In the genomic region with DNA sequence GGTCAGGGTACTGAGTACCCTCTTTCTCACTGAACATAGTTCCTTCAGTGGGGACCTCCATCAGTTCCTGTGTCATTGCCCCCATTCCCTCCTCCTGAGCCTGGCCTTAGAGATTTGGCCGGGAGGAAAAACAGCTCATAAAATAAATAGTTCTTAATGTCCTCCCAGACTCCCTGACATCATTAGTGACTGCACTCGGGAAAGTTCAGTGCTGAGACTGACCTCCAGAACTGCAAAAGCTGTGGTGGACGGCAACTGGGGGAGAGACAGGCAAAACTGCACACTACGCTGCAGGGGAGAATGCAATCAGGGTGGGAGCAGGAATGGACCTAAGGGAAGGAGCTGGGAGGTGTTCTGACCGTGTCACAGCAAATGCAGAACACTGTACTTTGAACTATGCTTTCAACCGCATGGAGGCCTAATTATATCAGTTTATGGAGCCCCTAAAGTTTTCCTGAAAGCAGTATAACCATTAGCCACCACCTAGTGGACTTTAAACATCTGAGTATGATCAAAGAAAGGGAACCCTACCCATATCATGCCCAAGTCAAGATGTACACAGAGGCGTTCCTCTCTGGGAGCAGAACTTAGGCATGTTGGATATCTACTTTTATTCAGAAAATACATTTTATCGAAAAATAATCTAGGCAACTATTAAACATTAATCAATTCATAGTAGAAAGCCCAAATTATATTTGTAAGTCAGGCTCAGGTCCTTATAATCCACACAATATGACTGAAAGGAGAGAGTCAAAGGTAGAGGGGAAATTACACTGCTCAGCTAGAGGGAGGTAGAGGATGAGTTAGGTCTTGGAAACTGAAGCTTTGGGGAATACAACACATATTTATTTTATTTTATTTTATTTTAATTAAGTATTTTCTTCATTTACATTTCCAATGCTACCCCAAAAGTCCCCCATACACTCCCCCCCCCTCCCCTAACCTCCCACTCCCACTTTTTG, we compare ENCODE assay signal across 28 mouse cellular contexts.
A peak's percentile ranks its signal among the peaks of the same experiment; 100 is the strongest.
DNase-seq lines count a peak whose midpoint lies in the region; ATAC-seq and TF ChIP-seq lines count a peak whose summit lies in the region.
"Had no signal": no experiment of that assay in that cellular context is flagged by ENCODE, and none has a peak within 500 bp of the region (broad histone marks: within the 10 kb centered on the region; RNA-seq: fewer than 3 reads in every experiment).

No protein-coding gene starts in this region.

- H3K4me2 ChIP-seq in kidney, postnatal 0 days (ENCODE audit: low read length): no peak overlapping the region
- H3K4me2 ChIP-seq: forebrain, embryonic 13.5 days; heart, embryonic 11.5 days; limb, embryonic 13.5 days; lung, embryonic 15.5 days; neural tube, embryonic 13.5 days had no signal

- ATAC-seq in kidney, postnatal 0 days (replicated peaks; ENCODE audit: low FRiP score, low read depth): no peak
- ATAC-seq: activated CD4-positive, CD25-positive, alpha-beta regulatory T cell, adult 4 months; forebrain, embryonic 13.5 days; hindbrain, embryonic 16.5 days had no signal

- H3K4me1 ChIP-seq in kidney, postnatal 0 days (replicated peaks; ENCODE audit: insufficient read depth, low read length): 0 out of 2 replicates have a peak, but pooled peaks cover 4% of the 10 kb centered on the region
- peaks cover 33% of the 10 kb centered on the region for H3K4me1 ChIP-seq in limb, embryonic 10.5 days
- H3K4me1 ChIP-seq: forebrain, embryonic 13.5 days; hindbrain, embryonic 10.5 days; lung, embryonic 15.5 days; neural tube, embryonic 13.5 days had no signal

- peak; percentile 3 for DNase-seq in adrenal gland, postnatal 10 days
- no peak for DNase-seq in adrenal gland, adult 18-20 months (ENCODE audit: low spot score in 2 of 2)
- peak; percentile 72 for DNase-seq in forelimb bud, embryonic 11.5 days (ENCODE audit: low read depth, low spot score)
- DNase-seq in kidney, postnatal 0 days (ENCODE audit: low spot score): peak; percentile 52
- DNase-seq in limb, embryonic 10.5 days (ENCODE audit: low spot score): peak; percentile 46
- DNase-seq in layer of hippocampus, adult 2 months (ENCODE audit: low spot score in 2 of 2): no peak
- no peak for DNase-seq in gastrocnemius, postnatal 10 days
- DNase-seq in frontal cortex, postnatal 14 days (ENCODE audit: low spot score in 2 of 2): no peak
- DNase-seq: adrenal gland, postnatal 14 days; cerebellum, adult 2 months; cerebellum, postnatal 25 days; embryo, embryonic 11 days; heart, postnatal 10 days; lung, postnatal 4 days; midbrain, embryonic 14.5 days; retina, postnatal 1 day; right cerebral cortex, postnatal 4 days; thymus, postnatal 14 days had no signal

- no peak overlapping the region for H3K27ac ChIP-seq in kidney, postnatal 0 days
- H3K27ac ChIP-seq in limb, embryonic 10.5 days: peak overlapping the region; percentile 53
- no peak overlapping the region for H3K27ac ChIP-seq in layer of hippocampus, adult 2 months
- H3K27ac ChIP-seq: forebrain, embryonic 13.5 days; hindbrain, embryonic 10.5 days; limb, embryonic 13.5 days; liver, embryonic 14.5 days; lung, embryonic 15.5 days; neural tube, embryonic 13.5 days had no signal

- no peak for TF ChIP-seq CTCF in kidney, postnatal 0 days (IDR thresholded peaks at IDR 0.05; ENCODE audit: low read depth)
- TF ChIP-seq CTCF in layer of hippocampus, adult 2 months (conservative IDR thresholded peaks at IDR 0.05): no peak

- 34% methylated on average over 8 of the region's 8 CpGs for WGBS in kidney, postnatal 0 days
- 40% methylated on average over 8 of the region's 8 CpGs for WGBS in limb, embryonic 10.5 days

- no peaks in the 10 kb centered on the region for H3K9me3 ChIP-seq in kidney, postnatal 0 days (replicated peaks; ENCODE audit: low read length)
- no peaks in the 10 kb centered on the region for H3K9me3 ChIP-seq in limb, embryonic 10.5 days (replicated peaks)
- H3K9me3 ChIP-seq: forebrain, embryonic 13.5 days; hindbrain, embryonic 10.5 days; limb, embryonic 13.5 days; lung, embryonic 15.5 days; neural tube, embryonic 13.5 days had no signal

- H3K27me3 ChIP-seq in kidney, postnatal 0 days (ENCODE audit: insufficient read depth, low read length): no peaks in the 10 kb centered on the region
- H3K27me3 ChIP-seq in limb, embryonic 10.5 days (ENCODE audit: low read depth, poor library complexity, severe bottlenecking): no peaks in the 10 kb centered on the region
- H3K27me3 ChIP-seq: forebrain, embryonic 13.5 days; limb, embryonic 13.5 days; lung, embryonic 15.5 days; neural tube, embryonic 13.5 days had no signal

- H3K4me3 ChIP-seq in kidney, postnatal 0 days (replicated peaks; ENCODE audit: low read depth, low read length): no peak overlapping the region
- H3K4me3 ChIP-seq in limb, embryonic 10.5 days: no peak overlapping the region
- H3K4me3 ChIP-seq in layer of hippocampus, adult 2 months: no peak overlapping the region
- H3K4me3 ChIP-seq: forebrain, embryonic 13.5 days; hindbrain, embryonic 10.5 days; limb, embryonic 13.5 days; lung, embryonic 15.5 days; myocyte; neural tube, embryonic 13.5 days had no signal

- H3K36me3 ChIP-seq in kidney, postnatal 0 days (ENCODE audit: insufficient read depth, low read length): no peaks in the 10 kb centered on the region
- H3K36me3 ChIP-seq in limb, embryonic 10.5 days: no peaks in the 10 kb centered on the region
- H3K36me3 ChIP-seq: hindbrain, embryonic 10.5 days; limb, embryonic 13.5 days; lung, embryonic 15.5 days; neural tube, embryonic 13.5 days had no signal

- no peak overlapping the region for H3K9ac ChIP-seq in kidney, postnatal 0 days (ENCODE audit: low read depth, low read length)
- H3K9ac ChIP-seq: forebrain, embryonic 13.5 days; limb, embryonic 13.5 days; liver, embryonic 14.5 days; lung, embryonic 15.5 days; neural tube, embryonic 13.5 days had no signal

Comparison
In these comparisons a context has a peak if more than half of its experiments do, and no peak if none do; other contexts are left out.
1. DNase-seq: peak in adrenal gland, postnatal 10 days (single experiment), forelimb bud, embryonic 11.5 days (single experiment), kidney, postnatal 0 days (single experiment) and limb, embryonic 10.5 days (single experiment); none in adrenal gland, adult 18-20 months (0 of 2), layer of hippocampus, adult 2 months (0 of 2), gastrocnemius, postnatal 10 days (single experiment) and frontal cortex, postnatal 14 days (0 of 2).